Mouse (Mus musculus) G1E (cell line): Measurements from ENCODE around the gene Vezt.

ENCODE experiments used
- CTCF ChIP-seq: IDR thresholded peaks from 2 replicates; pipeline ENCODE4 v1.5.1; 2012; ENCODE audit warnings: low read depth, low read length, inconsistent platforms, mixed read lengths
- GATA1 ChIP-seq: IDR thresholded peaks from 2 replicates; pipeline ENCODE4 v1.6.1; 2012; ENCODE audit warnings: borderline replicate concordance, low read length, inconsistent platforms, mixed read lengths
- GATA2 ChIP-seq: IDR thresholded peaks from 2 replicates; pipeline ENCODE4 v1.6.1; 2012; ENCODE audit warnings: low read depth, low read length, inconsistent platforms, borderline replicate concordance
- TAL1 ChIP-seq: conservative IDR thresholded peaks from 2 replicates; pipeline ENCODE4 v1.6.1; 2012; ENCODE audit warnings: low read depth, low read length, inconsistent platforms, mixed read lengths

DNA sequence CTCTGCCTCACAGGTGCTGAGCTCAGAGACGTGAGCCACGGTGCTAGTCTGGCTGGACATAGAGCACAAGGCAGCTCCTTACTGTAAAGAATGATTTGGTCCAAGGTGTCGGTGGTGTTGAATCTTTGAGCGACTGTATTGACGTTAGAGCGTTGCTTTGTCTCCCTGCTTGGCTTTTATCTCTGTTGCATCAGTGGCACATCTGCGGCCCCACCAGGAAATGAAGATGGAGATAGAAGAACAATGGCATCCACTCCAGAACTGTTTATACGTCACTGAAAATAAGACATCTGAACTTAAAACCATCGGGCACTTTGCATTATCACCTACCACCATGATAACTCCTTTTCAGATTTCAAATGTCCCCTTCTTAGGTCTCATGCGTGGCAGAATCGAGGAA is 135.7 kb downstream of the Vezt start:
- TF ChIP-seq CTCF (no peak), GATA2 (no peak), TAL1 (peak; percentile 43; the same call in 1 of the 2 replicates), GATA1 (no peak)
